Mouse (Mus musculus) bone marrow macrophage, adult 2 months (primary cell): ENCODE data around the gene Pip4k2c. TPM values are rescaled to one million over a fixed set of nuclear protein-coding genes. Genes with fewer than 3 reads are reported as not detected.
A peak's percentile ranks its signal among the peaks of the same experiment; 100 is the strongest.

Source experiments
- H3K27ac ChIP-seq: 2 replicates; pipeline ENCODE4 v1.5.1; 2012; ENCODE audit warnings: low read depth, low read length; ENCODE audit not compliant: insufficient read depth
- H3K4me1 ChIP-seq: 2 replicates; pipeline ENCODE4 v1.6.1; 2012; ENCODE audit warnings: low read length; ENCODE audit not compliant: control insufficient read depth, insufficient read depth
- H3K4me3 ChIP-seq: 2 replicates; pipeline ENCODE4 v1.5.1; 2012; ENCODE audit warnings: mild to moderate bottlenecking, low read length, moderate library complexity; ENCODE audit not compliant: insufficient read depth
- CTCF ChIP-seq: IDR thresholded peaks from 2 replicates; pipeline ENCODE4 v1.5.1; 2012; ENCODE audit warnings: low read depth, mild to moderate bottlenecking, low read length, moderate library complexity
- POLR2A ChIP-seq: IDR thresholded peaks from 2 replicates; pipeline ENCODE4 v1.6.1; 2012; ENCODE audit warnings: mild to moderate bottlenecking, low read depth, low read length, borderline replicate concordance
- polyA plus RNA-seq: library from polyadenylated mRNA; stranded (reverse); fragments of >200 nt; gene quantifications from 2 replicates; pipeline ENCODE4 v1.2.4, GENCODE M21; 2012; ENCODE audit not compliant: missing spikeins, insufficient read depth, insufficient read length

Gene Pip4k2c
- polyA plus RNA-seq: 34.5 and 35.0 TPM in 2 replicates

GRCm38 (mm10) chr10:127211414-127211854 lies at the start of gene Pip4k2c:
TSS of gene Pip4k2c (minus strand) at chr10:127211585.
- Histone ChIP-seq H3K27ac (no peak within 1 kb of the TSS), H3K4me1 (peaks cover 11% of the 10 kb centered on the region), H3K4me3 (peak within 1 kb of the TSS; percentile 85)
- TF ChIP-seq CTCF (no peak), POLR2A (no peak)

- peaks cover 8% of the 10 kb centered on the region for H3K4me1 ChIP-seq
- H3K4me3 ChIP-seq: no peak overlapping the region
- H3K27ac ChIP-seq: no peak overlapping the region
- no peak for TF ChIP-seq CTCF
- no peak for TF ChIP-seq POLR2A
These were observed 47.1 kb upstream of the Pip4k2c start for GRCm38 (mm10) chr10:127258489-127258888.

- TF ChIP-seq POLR2A: no peak
- no peak for TF ChIP-seq CTCF
- no peak overlapping the region for H3K27ac ChIP-seq
- H3K4me3 ChIP-seq: no peak overlapping the region
- H3K4me1 ChIP-seq: peaks cover 8% of the 10 kb centered on the region
These were observed 46.4 kb upstream of the Pip4k2c start for GRCm38 (mm10) chr10:127257790-127258189.

- no peak for TF ChIP-seq POLR2A
- TF ChIP-seq CTCF: no peak
- H3K27ac ChIP-seq: no peak overlapping the region
- H3K4me1 ChIP-seq: peaks cover 8% of the 10 kb centered on the region
- no peak overlapping the region for H3K4me3 ChIP-seq
These were observed 44.4 kb upstream of the Pip4k2c start for GRCm38 (mm10) chr10:127255625-127256345.

- H3K27ac ChIP-seq: no peak overlapping the region
- TF ChIP-seq CTCF (no peak), POLR2A (no peak)
- no peaks in the 10 kb centered on the region for H3K4me1 ChIP-seq
- no peak overlapping the region for H3K4me3 ChIP-seq
These were observed 39.4 kb upstream of the Pip4k2c start for GRCm38 (mm10) chr10:127250810-127251209.

- TF ChIP-seq POLR2A: no peak
- TF ChIP-seq CTCF: no peak
- Histone ChIP-seq H3K4me3 (no peak overlapping the region), H3K27ac (no peak overlapping the region), H3K4me1 (no peaks in the 10 kb centered on the region)
These were observed 26.9 kb upstream of the Pip4k2c start for GRCm38 (mm10) chr10:127238241-127238824.

GRCm38 (mm10) chr10:127236541-127236940 lies 25.2 kb upstream of the Pip4k2c start:
- TF ChIP-seq CTCF (no peak), POLR2A (no peak)
- no peak overlapping the region for H3K4me3 ChIP-seq
- no peak overlapping the region for H3K27ac ChIP-seq
- no peaks in the 10 kb centered on the region for H3K4me1 ChIP-seq

GRCm38 (mm10) chr10:127233141-127233540 lies 21.8 kb upstream of the Pip4k2c start:
- Histone ChIP-seq H3K4me1 (no peaks in the 10 kb centered on the region), H3K27ac (no peak overlapping the region), H3K4me3 (no peak overlapping the region)
- TF ChIP-seq CTCF: no peak
- no peak for TF ChIP-seq POLR2A

- Histone ChIP-seq H3K4me3 (no peak overlapping the region), H3K27ac (no peak overlapping the region), H3K4me1 (peaks cover 13% of the 10 kb centered on the region)
- TF ChIP-seq CTCF: no peak
- TF ChIP-seq POLR2A: no peak
These were observed 20.4 kb upstream of the Pip4k2c start for GRCm38 (mm10) chr10:127231741-127232140.

GRCm38 (mm10) chr10:127230693-127231092 lies 19.3 kb upstream of the Pip4k2c start:
- peaks cover 16% of the 10 kb centered on the region for H3K4me1 ChIP-seq
- H3K4me3 ChIP-seq: no peak overlapping the region
- TF ChIP-seq CTCF (no peak), POLR2A (no peak)

More at GRCm38 (mm10) chr10:127230693-127231092, 19.3 kb upstream of the Pip4k2c start:
- no peak overlapping the region for H3K27ac ChIP-seq
